Mouse (Mus musculus): ENCODE results near the gene Kcnk3. TPM values are rescaled to one million over a fixed set of nuclear protein-coding genes. Genes with fewer than 3 reads are reported as not detected.

Gene Kcnk3
- total RNA-seq, 1 experiment from 2014 or later: 0.60 TPM

DNA sequence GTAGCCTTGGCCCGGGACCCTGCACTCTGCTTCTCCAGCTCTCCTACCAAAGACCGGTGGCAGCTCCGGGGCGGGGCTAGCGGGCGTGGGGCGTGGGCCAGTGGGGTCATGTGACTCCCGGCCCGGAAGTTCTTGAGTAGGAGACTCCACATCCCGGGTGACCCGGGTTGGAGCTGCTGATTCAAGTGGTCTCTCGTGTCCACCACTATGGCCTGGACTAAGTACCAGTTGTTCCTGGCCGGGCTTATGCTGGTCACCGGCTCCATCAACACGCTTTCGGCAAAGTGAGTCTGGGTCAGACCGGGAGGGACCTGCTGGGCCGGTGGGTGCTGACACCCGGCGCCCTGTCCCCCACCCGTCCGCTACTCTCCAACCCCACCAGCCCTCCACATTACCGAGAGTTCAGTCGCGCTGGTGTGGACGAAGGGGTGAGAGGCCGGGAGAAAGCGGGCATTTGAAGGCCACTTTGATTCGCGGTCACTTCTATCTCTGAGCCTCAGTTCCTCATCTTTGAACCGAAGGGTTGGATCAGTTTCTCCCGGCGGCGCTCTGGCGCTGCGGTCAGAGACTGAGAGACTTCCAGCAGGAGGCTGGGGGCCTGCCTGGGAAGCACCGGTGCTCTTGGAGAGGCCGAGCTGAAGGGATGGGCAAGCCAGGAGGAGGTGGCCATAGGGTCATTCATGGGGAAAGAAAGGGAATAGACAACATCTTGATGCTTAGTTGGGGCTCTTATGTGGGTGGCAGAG lies 60.0 kb downstream of the Kcnk3 start, which contains the start of gene Slc35f6:
Gene Slc35f6, plus strand, starts transcription at position 119 of the 746 bp plus-strand sequence.
- peak; percentile 87 to 90 for ATAC-seq (replicated peaks in 1 of 2; ENCODE audit: insufficient read depth in 1 of 2, low FRiP score in 2 of 2, low TSS enrichment in 1 of 2, low read depth in 1 of 2, poor library complexity in 2 of 2, severe bottlenecking in 2 of 2)

DNA sequence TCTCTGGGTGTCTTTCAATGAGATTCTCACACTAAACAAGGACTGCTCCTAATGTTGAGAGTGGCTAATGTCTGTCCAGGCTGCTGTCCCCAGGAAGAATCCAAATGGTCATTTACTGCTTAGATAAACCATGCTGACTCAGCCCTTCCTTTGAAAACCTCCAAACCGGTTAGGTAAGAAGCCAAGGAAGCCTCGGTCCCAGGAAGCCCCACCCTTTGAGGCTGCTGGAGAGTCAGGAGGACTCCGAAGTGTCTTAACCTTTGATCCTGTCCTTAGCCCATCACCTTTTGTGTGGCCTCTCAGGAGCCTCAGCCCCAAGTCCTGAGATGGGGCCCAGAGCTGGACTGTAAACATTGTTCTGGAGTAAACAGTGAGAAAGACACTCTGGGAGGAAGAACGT lies 61.6 kb downstream of the Kcnk3 start:
- no peak for ATAC-seq (replicated peaks in 1 of 2; ENCODE audit: insufficient read depth in 1 of 2, low FRiP score in 2 of 2, low TSS enrichment in 1 of 2, low read depth in 1 of 2, poor library complexity in 2 of 2, severe bottlenecking in 2 of 2)

DNA sequence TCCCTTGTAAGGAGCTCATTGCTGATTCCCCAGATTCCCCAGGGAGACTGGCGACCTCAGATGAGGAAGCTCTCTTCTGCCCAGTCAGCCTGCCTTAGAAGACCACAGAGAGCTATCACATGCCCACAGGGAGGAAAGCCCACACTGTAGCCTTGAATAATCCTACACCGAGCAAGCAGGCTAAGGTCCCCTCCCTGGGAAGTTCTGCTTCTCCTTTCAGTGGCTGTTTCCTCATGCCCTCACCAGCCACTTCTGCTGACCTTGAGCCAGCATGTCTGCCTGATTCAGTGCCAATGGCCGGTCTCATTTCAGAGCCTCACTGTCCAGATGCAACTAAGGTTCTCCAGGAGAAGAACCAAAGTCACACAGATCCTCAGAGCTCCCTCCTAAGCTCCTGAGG lies 62.8 kb downstream of the Kcnk3 start:
- ATAC-seq (replicated peaks in 1 of 2; ENCODE audit: insufficient read depth in 1 of 2, low FRiP score in 2 of 2, low TSS enrichment in 1 of 2, low read depth in 1 of 2, poor library complexity in 2 of 2, severe bottlenecking in 2 of 2): no peak

DNA sequence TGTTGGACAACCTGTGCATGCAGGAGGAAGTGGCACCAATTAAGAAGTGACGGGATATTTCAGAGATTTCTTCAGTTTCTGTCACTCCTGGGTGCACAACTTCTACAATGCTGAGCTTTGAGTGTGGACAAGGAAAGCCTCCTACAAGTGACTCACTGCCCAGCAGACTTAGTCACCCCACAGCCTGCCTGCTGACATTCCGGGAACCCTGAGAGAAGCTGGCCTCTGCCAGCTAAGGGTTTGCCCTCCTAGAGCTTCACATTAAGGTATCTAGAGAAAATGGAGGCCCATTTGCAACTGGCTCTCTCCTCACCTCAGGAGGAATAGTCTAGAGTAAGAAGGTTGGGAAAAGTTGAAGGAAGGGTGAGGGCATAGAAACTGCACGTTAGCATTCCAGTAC lies 63.6 kb downstream of the Kcnk3 start:
- ATAC-seq (replicated peaks in 1 of 2; ENCODE audit: insufficient read depth in 1 of 2, low FRiP score in 2 of 2, low TSS enrichment in 1 of 2, low read depth in 1 of 2, poor library complexity in 2 of 2, severe bottlenecking in 2 of 2): no peak

DNA sequence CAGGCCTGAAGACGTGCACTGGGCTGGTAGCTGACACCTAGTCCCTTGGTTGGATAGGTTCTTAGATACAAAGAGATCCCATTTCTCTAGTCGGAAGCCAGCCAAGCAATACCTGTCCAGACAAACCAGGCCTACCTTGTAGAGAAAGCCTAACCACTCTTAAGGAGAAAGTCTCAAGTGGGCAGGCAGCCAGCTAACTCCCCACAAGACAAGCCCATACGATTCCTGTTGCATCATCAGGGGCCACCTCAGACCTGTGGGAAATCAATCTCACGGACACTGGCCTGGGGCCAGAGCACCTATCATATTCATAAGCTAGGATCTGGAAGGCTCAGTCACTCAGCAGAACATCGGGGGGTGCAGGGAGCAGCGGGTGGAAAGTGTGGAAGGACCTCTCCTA lies 65.3 kb downstream of the Kcnk3 start:
- ATAC-seq (replicated peaks in 1 of 2; ENCODE audit: insufficient read depth in 1 of 2, low FRiP score in 2 of 2, low TSS enrichment in 1 of 2, low read depth in 1 of 2, poor library complexity in 2 of 2, severe bottlenecking in 2 of 2): no peak

DNA sequence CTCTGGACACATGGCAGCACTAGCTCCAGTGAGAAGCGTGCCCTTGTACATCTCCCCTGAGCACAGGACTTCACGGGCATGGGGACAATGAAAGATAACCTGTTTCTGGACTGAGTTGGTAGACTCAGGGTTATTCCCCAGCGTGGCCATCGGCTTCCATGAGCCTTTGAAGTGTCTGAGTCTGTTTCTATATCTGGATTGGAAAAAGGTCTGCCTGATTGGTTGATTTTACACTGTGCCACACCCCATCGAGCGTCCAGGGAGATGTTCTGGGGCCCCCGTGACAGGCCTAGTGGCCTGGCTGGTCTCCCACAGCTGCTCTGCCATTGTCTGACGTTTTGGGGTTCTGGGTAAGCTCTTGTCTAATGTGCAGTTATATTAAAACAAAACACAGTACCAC lies 67.1 kb downstream of the Kcnk3 start:
- no peak for ATAC-seq (replicated peaks in 1 of 2; ENCODE audit: insufficient read depth in 1 of 2, low FRiP score in 2 of 2, low TSS enrichment in 1 of 2, low read depth in 1 of 2, poor library complexity in 2 of 2, severe bottlenecking in 2 of 2)

DNA sequence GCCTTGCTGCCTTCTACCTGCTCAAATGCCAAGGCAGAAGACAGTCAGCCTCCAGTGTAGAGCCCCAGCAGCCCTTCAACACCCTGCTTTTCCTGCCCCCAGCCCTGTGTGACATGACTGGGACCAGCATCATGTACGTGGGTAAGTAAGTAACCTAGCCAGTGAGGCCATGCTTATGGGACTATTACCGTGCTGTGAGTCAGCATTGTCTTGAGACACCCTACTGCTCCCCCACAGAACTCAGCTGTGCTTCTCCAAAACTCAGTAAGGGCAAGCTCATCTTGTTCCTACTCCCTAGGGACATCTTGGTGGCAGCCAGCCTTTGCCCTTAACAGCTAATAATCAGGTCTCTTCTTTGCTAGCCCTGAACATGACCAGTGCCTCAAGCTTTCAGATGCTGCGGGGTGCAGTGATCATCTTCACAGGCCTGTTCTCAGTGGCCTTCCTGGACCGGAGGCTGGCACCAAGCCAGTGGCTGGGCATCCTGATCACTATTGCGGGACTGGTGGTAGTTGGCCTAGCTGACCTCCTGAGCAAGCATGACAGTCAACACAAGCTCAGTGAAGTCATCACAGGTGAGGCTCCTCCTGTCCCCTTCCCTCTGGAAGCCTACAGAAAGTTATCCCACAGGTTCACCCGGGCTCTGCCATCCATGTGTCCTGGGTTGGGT lies 67.7 kb downstream of the Kcnk3 start:
- ATAC-seq (replicated peaks in 1 of 2; ENCODE audit: insufficient read depth in 1 of 2, low FRiP score in 2 of 2, low TSS enrichment in 1 of 2, low read depth in 1 of 2, poor library complexity in 2 of 2, severe bottlenecking in 2 of 2): no peak

DNA sequence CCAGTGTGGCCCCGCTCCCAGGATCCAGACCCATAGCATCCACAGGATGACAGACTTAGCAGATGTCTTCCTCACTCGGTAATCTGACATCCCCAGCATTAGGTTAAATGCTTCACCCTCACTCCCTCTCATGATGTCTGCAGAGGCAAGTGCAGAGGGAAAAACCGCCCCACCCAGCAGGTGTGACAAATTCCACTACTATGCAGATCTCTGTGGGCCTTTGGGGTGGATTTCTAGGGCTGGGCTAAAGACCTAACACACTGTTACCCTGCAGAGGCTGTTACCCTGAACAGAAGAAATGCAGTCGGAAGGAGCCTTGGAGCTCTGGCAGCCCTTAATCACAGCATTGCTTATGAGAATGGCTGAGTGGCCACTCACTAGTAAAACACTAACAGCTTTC lies 71.1 kb downstream of the Kcnk3 start:
- ATAC-seq (replicated peaks in 1 of 2; ENCODE audit: insufficient read depth in 1 of 2, low FRiP score in 2 of 2, low TSS enrichment in 1 of 2, low read depth in 1 of 2, poor library complexity in 2 of 2, severe bottlenecking in 2 of 2): no peak

DNA sequence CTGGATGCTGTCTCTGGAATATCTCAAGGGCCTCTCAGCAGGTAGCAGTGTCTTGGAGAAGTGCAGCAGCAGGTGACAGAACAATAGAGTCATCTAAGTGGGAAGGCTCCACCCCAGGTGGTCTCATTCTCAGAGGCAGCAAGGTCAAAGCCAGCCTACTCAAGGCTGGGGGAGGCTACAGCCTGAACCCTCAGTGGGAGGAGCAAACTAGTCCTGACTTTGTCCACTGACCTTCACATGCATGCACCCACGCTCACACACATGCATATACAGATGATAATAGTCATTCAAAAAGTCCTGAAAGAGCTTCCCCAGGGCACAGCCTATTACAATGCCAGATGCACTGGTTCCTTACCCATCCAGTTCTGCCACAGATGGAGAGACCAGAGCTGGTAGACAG lies 72.3 kb downstream of the Kcnk3 start:
- no peak for ATAC-seq (replicated peaks in 1 of 2; ENCODE audit: insufficient read depth in 1 of 2, low FRiP score in 2 of 2, low TSS enrichment in 1 of 2, low read depth in 1 of 2, poor library complexity in 2 of 2, severe bottlenecking in 2 of 2)

DNA sequence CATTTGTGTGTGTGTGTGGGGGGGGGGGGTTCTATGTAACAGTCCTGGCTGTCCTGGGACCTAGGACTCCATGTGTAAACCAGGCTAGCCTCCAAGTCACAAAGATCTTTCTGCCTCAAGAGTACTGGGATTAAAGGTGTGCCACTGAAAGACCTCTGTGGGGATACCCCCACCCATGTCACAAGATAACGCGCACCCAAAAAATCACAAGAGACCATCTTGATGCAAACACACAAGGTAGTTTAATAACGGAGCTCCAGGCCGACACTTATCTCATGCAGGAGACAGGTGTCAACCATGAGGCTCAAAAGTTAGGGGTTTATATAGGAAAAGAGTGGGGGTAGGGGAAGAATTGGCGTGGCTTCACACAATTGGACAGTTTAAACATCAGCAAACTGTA lies 72.8 kb downstream of the Kcnk3 start:
- ATAC-seq (replicated peaks in 1 of 2; ENCODE audit: insufficient read depth in 1 of 2, low FRiP score in 2 of 2, low TSS enrichment in 1 of 2, low read depth in 1 of 2, poor library complexity in 2 of 2, severe bottlenecking in 2 of 2): no peak

DNA sequence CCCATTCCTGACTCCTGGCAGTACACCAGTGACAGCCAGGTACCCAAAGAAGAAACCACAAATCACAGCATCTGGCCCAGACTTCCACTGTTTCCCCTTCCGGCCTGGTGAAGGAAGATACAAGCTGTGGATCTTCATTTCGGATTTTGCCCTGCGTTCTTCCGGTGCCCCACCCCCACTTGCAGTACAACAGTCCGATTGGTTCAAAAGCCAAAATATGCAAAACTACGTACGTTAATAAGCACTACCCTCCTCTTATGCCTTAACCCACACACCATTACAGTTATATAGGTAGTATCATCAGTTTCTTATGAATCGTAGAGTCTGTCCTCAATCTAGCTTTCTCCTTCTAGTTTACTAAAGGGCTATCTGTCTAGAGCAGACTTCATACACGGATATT lies 77.4 kb downstream of the Kcnk3 start:
- ATAC-seq (replicated peaks in 1 of 2; ENCODE audit: insufficient read depth in 1 of 2, low FRiP score in 2 of 2, low TSS enrichment in 1 of 2, low read depth in 1 of 2, poor library complexity in 2 of 2, severe bottlenecking in 2 of 2): no peak

DNA sequence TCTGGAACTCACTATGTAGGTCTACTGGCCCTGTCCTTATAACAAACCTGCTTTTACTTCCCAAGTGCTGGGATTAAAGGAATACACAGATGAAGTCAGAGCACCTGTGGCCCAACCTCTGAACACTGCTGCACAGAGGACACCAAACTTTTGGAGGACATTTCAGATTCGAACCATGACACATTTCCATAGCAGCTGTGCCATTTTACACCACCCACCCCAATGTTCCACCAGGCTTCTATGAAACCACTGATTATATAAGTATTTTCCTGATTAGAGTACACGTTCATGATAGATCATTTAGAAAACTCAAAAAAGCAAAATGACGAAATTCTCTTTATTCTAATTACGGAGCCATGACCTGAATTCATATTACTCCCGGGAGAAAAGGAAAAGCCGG lies 78.0 kb downstream of the Kcnk3 start:
- ATAC-seq (replicated peaks in 1 of 2; ENCODE audit: insufficient read depth in 1 of 2, low FRiP score in 2 of 2, low TSS enrichment in 1 of 2, low read depth in 1 of 2, poor library complexity in 2 of 2, severe bottlenecking in 2 of 2): no peak

DNA sequence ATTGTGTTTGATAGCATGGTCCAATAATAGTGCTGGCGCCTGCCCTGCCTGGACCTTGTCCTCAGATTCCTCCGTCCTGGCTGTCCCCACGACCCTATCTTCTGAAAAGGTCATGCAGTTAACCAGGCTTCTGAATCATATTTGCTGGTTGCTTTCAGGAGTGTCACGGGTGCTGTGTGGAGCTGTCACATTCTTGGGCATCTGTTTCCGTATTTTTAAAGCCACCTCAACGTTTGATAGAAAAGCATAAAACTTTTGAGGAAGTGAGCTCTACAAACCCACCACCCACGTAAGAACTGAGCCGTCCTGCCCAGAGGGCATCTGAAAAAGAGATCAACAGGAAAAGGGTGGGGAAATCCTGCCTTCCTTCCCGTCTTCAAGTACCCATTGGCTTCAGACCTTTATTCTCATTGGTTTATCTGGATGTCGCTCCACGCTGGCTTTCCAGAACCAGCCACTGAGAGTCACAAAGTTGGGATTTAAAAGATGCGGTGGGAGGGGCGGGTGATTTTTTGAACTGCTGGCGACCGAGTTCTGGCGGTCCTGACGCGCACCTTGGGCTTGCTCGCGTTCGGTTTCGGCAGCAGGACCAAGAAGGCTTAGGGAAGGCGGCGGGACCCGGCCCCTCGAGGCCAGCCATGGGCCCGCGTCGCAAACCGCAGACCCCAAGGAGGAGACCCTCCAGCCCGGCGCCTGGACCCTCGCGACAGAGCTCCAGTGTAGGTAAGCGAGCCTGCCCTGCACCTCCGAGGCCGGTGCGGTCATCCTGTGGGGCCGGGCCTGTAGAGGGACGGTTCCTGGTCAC lies 78.6 kb downstream of the Kcnk3 start, which contains the start of gene Cenpa:
Gene Cenpa, plus strand, starts transcription at position 387 of the 805 bp plus-strand sequence.
- peak; percentile 97 for ATAC-seq (replicated peaks in 1 of 2; ENCODE audit: insufficient read depth in 1 of 2, low FRiP score in 2 of 2, low TSS enrichment in 1 of 2, low read depth in 1 of 2, poor library complexity in 2 of 2, severe bottlenecking in 2 of 2)

DNA sequence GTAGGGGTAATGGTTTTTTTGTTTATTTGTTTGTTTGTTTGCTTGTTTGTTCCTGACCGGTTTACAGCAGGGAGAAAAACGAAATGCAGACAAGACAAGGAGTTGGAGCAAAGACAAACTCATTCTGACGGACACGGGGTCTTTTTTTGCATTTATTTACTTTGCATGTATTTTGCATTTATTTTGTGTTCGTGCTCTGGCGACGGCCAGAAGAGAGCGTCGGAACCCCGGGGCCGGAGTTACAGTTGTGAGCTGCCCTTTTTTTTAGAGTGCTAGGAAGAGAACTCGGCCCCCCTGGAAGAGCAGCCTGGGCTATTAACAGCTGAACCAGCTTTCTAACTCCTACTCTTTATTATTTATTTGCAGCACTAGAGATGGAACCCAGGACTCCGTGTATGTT lies 79.2 kb downstream of the Kcnk3 start:
- no peak for ATAC-seq (replicated peaks in 1 of 2; ENCODE audit: insufficient read depth in 1 of 2, low FRiP score in 2 of 2, low TSS enrichment in 1 of 2, low read depth in 1 of 2, poor library complexity in 2 of 2, severe bottlenecking in 2 of 2)

DNA sequence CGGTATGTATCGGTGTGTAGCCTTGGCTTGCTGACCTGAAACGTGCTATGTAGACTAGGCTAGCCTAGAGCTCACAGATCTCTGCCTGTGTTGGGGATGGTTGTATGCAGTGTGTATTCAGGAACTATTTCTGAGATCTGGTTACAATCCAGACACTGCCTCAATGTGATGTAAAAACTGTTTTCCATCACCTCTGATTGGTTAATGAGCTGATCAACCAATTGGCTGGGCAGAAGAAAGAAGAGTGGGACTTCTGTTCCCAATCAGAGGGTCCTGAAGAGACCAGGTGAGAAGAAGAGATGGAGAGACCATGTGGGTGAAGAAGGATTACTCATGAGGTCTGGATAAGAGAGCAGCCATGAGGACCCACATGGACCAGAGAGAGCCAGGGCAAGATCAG lies 79.7 kb downstream of the Kcnk3 start:
- no peak for ATAC-seq (replicated peaks in 1 of 2; ENCODE audit: insufficient read depth in 1 of 2, low FRiP score in 2 of 2, low TSS enrichment in 1 of 2, low read depth in 1 of 2, poor library complexity in 2 of 2, severe bottlenecking in 2 of 2)

DNA sequence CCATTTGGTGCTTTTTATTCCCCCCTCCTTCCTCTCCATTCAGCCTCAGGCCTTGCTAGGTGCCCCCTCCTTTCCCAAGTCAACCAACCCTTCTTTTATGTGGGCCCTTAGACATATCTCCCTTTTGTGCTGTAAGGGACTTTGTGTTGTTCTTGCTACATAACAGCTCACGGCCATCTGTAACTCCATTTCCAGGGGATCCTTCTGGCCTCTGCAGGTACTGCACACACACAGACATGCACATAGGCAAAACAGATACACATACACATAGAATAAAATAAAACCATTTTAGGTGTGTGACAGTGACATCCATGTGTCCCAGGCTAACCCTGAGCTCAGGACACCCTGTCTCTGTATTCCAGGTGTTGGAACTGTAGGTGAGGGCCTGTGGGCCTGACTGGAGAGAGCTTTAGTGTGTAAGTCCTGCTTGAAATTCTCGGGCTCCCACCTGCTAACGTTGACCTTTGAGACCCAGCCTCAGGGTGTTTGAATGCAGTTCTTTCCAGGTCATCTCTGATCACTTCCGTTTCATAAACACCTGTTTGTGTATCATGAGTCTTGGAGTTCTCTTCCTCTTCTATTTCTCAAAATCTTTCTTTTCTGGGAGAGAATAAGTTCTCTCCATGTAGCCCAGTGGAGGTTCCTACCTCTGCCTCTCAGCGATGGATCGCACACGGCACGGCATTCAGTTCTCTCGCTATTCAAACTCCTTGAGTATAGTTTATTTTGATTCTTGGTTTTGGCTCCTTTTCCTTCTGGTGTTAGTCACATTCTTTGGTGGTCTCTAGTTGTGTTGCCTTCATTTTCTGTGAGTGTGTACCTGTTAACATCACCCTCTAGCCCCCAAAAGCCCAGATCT lies 80.9 kb downstream of the Kcnk3 start:
- ATAC-seq (replicated peaks in 1 of 2; ENCODE audit: insufficient read depth in 1 of 2, low FRiP score in 2 of 2, low TSS enrichment in 1 of 2, low read depth in 1 of 2, poor library complexity in 2 of 2, severe bottlenecking in 2 of 2): no peak

DNA sequence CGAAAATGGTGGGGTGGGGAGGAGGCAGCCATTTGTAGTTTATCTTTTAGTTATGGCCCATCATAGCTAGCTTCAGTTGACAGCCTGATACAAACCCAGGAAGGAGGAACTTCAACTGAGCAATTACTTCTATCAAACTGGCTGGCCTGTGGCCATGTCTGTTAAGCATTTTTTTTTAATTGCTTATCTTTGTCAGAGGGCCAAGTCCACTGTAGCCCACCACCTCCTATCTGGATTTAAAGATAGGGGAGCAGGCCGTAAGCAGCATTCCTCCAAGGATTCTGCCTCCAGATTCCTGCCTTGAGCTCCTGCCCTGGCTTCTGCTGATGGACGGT lies 81.5 kb downstream of the Kcnk3 start:
- no peak for ATAC-seq (replicated peaks in 1 of 2; ENCODE audit: insufficient read depth in 1 of 2, low FRiP score in 2 of 2, low TSS enrichment in 1 of 2, low read depth in 1 of 2, poor library complexity in 2 of 2, severe bottlenecking in 2 of 2)

Data from hematopoietic stem cell, adult 5-6 weeks (primary cell).